Mouse (Mus musculus) liver, embryonic 15.5 days (tissue): ENCODE results near the gene Tsx. TPM values are rescaled to one million over a fixed set of nuclear protein-coding genes. Genes with fewer than 3 reads are reported as not detected.

Experiments
- polyA plus RNA-seq: library from polyadenylated mRNA; unstranded; fragments of >200 nt; fragmentation: Nextera tagmentation; extraction: Ambion mirVana; gene quantifications from 2 replicates; pipeline ENCODE4 v1.2.1, GENCODE M21; 2015

Tsx gene
- polyA plus RNA-seq, 1 experiment from 2014 or later: not detected

Other genes with a start within 250 kb of the Tsx start
- gene Nap1l2, start 227.8 kb upstream of the Tsx start, polyA plus RNA-seq: not detected in 2 replicates
- not detected in 2 replicates for gene Cdx4, start 93.1 kb upstream of the Tsx start, polyA plus RNA-seq
- 0.30 and 0.31 TPM in 2 replicates for gene Chic1, start 58.0 kb upstream of the Tsx start, polyA plus RNA-seq
- not detected in 2 replicates for gene Gm26992, start 7.5 kb downstream of the Tsx start, polyA plus RNA-seq
- gene Zcchc13, start 216.1 kb downstream of the Tsx start, polyA plus RNA-seq: not detected in 2 replicates